Mouse (Mus musculus) myocyte (in vitro differentiated cells): ENCODE data around the gene Rps21. TPM values are rescaled to one million over a fixed set of nuclear protein-coding genes. Genes with fewer than 3 reads are reported as not detected.

ENCODE experiments used
- H3K27me3 ChIP-seq: one replicate; pipeline ENCODE4 v1.6.1; 2011; ENCODE audit not compliant: control insufficient read depth, insufficient read depth, insufficient read length
- H3K36me3 ChIP-seq: one replicate; pipeline ENCODE4 v1.6.1; 2011; ENCODE audit not compliant: control insufficient read depth, insufficient read depth
- H3K4me2 ChIP-seq: one replicate; pipeline ENCODE4 v1.6.1; 2011; ENCODE audit warnings: low read depth, control low read depth
- H3K4me3 ChIP-seq: one replicate; pipeline ENCODE4 v1.5.1; 2011; ENCODE audit warnings: mild to moderate bottlenecking, control low read depth, moderate library complexity
- H3K79me2 ChIP-seq: one replicate; pipeline ENCODE4 v1.6.1; 2011; ENCODE audit not compliant: control insufficient read depth, insufficient read depth
- H3ac ChIP-seq: one replicate; pipeline ENCODE4 v1.6.1; 2011; ENCODE audit not compliant: control insufficient read depth, insufficient read length
- CEBPB ChIP-seq: IDR thresholded peaks from 2 replicates; pipeline ENCODE4 v1.6.1; 2011; ENCODE audit warnings: mild to moderate bottlenecking, moderate library complexity; ENCODE audit not compliant: poor library complexity, insufficient read depth, severe bottlenecking
- E2F4 ChIP-seq: IDR thresholded peaks from one replicate; pipeline ENCODE4 v1.6.1; 2011; ENCODE audit warnings: mild to moderate bottlenecking, control low read depth, moderate library complexity; ENCODE audit not compliant: insufficient read depth
- MAX ChIP-seq: IDR thresholded peaks from one replicate; pipeline ENCODE4 v1.6.1; 2011; ENCODE audit warnings: low read depth, mild to moderate bottlenecking, control low read depth
- MYOD1 ChIP-seq, 3 experiments: IDR thresholded peaks; one replicate each; pipeline ENCODE4 v1.6.1; 2011; ENCODE audit warnings: control low read depth in 2 of 3, low read depth in 2 of 3, mild to moderate bottlenecking in 2 of 3, moderate library complexity in 1 of 3; ENCODE audit not compliant: insufficient read length in 2 of 3, control insufficient read depth in 1 of 3
- MYOG ChIP-seq, 3 experiments: IDR thresholded peaks; one replicate each; pipeline ENCODE4 v1.6.1; 2011; ENCODE audit warnings: control low read depth in 2 of 3, low read depth in 2 of 3, mild to moderate bottlenecking in 2 of 3; ENCODE audit not compliant: insufficient read length in 2 of 3, control insufficient read depth in 1 of 3, insufficient read depth in 1 of 3
- POLR2A ChIP-seq: IDR thresholded peaks from one replicate; pipeline ENCODE4 v1.6.1; 2011; ENCODE audit warnings: low read depth, mild to moderate bottlenecking, control low read depth, moderate library complexity; ENCODE audit not compliant: insufficient read length
- POLR2AphosphoS2 ChIP-seq: IDR thresholded peaks from one replicate; pipeline ENCODE4 v1.6.1; 2011; ENCODE audit warnings: low read depth, control low read depth; ENCODE audit not compliant: insufficient read length
- REST ChIP-seq: IDR thresholded peaks from one replicate; pipeline ENCODE4 v1.6.1; 2011; ENCODE audit warnings: mild to moderate bottlenecking, control low read depth, moderate library complexity; ENCODE audit not compliant: insufficient read depth, insufficient read length
- SRF ChIP-seq: IDR thresholded peaks from one replicate; pipeline ENCODE4 v1.6.1; 2011; ENCODE audit warnings: low read depth; ENCODE audit not compliant: control insufficient read depth, insufficient read length
- TCF12 ChIP-seq: IDR thresholded peaks from one replicate; pipeline ENCODE4 v1.6.1; 2011; ENCODE audit warnings: mild to moderate bottlenecking, control low read depth; ENCODE audit not compliant: poor library complexity, insufficient read depth, severe bottlenecking
- TCF3 ChIP-seq: IDR thresholded peaks from one replicate; pipeline ENCODE4 v1.6.1; 2011; ENCODE audit warnings: low read depth, control low read depth; ENCODE audit not compliant: insufficient read length
- USF1 ChIP-seq: IDR thresholded peaks from one replicate; pipeline ENCODE4 v1.6.1; 2011; ENCODE audit warnings: low read depth, mild to moderate bottlenecking, control low read depth, moderate library complexity
- polyA plus RNA-seq: library from polyadenylated mRNA; unstranded; fragments of >200 nt; fragmentation: generic; extraction: Trizol; gene quantifications from one replicate; pipeline ENCODE4 v1.2.1, GENCODE M21; 2012; ENCODE audit warnings: missing spikeins

The Rps21 gene
- polyA plus RNA-seq, 1 experiment: 3,913 TPM

DNA sequence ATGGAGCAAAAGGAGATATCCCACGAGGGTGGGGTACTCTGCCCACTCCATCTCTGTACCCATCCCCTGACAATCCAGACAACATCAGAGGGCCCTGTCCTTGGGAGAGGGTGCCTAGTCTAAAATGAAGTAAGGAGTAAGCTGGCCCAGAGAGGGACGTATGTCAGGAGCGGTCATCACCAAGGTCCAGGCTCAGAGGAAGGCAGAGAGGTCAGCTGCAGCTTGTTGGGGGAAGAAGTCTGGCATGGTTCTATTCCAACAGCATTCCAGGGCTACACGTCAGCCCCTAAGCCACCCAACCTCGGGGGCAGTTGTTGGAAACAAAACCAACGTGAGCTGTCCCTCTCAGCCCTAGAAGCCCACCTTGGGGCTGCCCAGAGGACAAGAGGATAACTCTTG is 29.1 kb upstream of the Rps21 start:
- Histone ChIP-seq H3K36me3 (no peaks in the 10 kb centered on the region), H3K4me2 (peak overlapping the region; percentile 85), H3K4me3 (peak overlapping the region; percentile 85), H3K79me2 (peaks cover 23% of the 10 kb centered on the region), H3K27me3 (no peaks in the 10 kb centered on the region), H3ac (no peak overlapping the region)
- TF ChIP-seq USF1 (no peak), CEBPB (no peak), E2F4 (no peak), MYOG (IDR thresholded peaks at IDR 0.05; ENCODE audit: control insufficient read depth in 1 of 3, insufficient read depth in 1 of 3, insufficient read length in 2 of 3, low read depth in 2 of 3) (no peak), TCF3 (no peak), POLR2A (no peak), SRF (no peak), MYOD1 (IDR thresholded peaks at IDR 0.05; ENCODE audit: control insufficient read depth in 1 of 3, insufficient read length in 2 of 3, low read depth in 2 of 3) (no peak)

DNA sequence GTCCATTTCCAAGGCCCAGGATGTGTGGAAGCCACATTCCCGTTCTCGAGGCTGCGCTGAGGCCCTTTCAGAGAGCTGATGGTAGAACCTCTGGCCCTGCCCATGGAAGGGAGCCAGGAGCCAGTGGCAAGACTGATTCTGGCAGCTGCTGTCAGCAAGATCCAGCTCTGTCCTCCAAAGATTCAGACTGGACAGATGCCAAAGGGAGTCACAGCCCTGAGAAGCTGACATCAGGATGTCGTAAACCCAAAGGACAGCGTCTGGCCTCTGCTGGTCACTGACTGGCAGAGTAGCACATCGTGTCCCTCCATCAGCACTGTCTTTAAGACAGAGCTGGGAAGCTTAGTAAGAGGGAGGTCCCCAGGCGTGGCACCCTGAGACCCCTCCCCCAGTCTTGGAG is 28.6 kb upstream of the Rps21 start:
- Histone ChIP-seq H3K36me3 (no peaks in the 10 kb centered on the region), H3ac (no peak overlapping the region), H3K4me3 (peak overlapping the region; percentile 85), H3K79me2 (peaks cover 19% of the 10 kb centered on the region), H3K27me3 (no peaks in the 10 kb centered on the region), H3K4me2 (peak overlapping the region; percentile 85)
- TF ChIP-seq MYOG (IDR thresholded peaks at IDR 0.05; ENCODE audit: control insufficient read depth in 1 of 3, insufficient read depth in 1 of 3, insufficient read length in 2 of 3, low read depth in 2 of 3) (peak; percentile 11 to 83 (median 23)), CEBPB (no peak), USF1 (no peak), TCF3 (peak; percentile 41), SRF (no peak), MYOD1 (IDR thresholded peaks at IDR 0.05; ENCODE audit: control insufficient read depth in 1 of 3, insufficient read length in 2 of 3, low read depth in 2 of 3) (peak; percentile 93 to 95 (median 94)), POLR2AphosphoS2 (peak; percentile 17), POLR2A (peak; percentile 41), REST (no peak), E2F4 (no peak), MAX (no peak), TCF12 (peak; percentile 23)

DNA sequence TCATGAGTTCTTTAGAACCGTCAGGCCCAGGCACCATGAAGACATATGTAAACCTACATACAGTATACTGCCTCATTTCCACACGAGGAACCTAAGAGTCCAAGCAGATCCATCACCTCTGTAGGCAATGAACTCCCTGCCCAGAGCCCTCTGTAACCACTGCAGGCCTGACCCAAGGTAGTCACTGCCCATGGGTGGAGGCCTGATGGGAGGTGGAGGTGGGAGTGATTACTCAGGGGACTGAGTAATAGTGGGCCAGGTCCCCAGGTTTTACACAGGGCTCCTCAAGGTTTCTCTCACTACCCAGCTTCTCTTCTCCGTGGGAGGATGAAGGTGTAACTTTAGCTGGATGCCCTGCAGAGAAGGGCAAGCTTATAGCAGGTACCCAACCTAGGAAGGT is 28.0 kb upstream of the Rps21 start:
- TF ChIP-seq MYOD1 (IDR thresholded peaks at IDR 0.05; ENCODE audit: control insufficient read depth in 1 of 3, insufficient read length in 2 of 3, low read depth in 2 of 3) (no peak), SRF (no peak), TCF12 (no peak), MYOG (IDR thresholded peaks at IDR 0.05; ENCODE audit: control insufficient read depth in 1 of 3, insufficient read depth in 1 of 3, insufficient read length in 2 of 3, low read depth in 2 of 3) (no peak), POLR2AphosphoS2 (no peak), REST (no peak), MAX (no peak), TCF3 (no peak), USF1 (no peak), E2F4 (no peak)
- no peaks in the 10 kb centered on the region for H3K36me3 ChIP-seq
- peaks cover 14% of the 10 kb centered on the region for H3K79me2 ChIP-seq
- no peak overlapping the region for H3K4me3 ChIP-seq
- no peaks in the 10 kb centered on the region for H3K27me3 ChIP-seq
- H3ac ChIP-seq: no peak overlapping the region
- peak overlapping the region; percentile 85 for H3K4me2 ChIP-seq

GRCm38 (mm10) chr2:180230482-180230881 is 26.7 kb upstream of the Rps21 start:
- H3K4me3 ChIP-seq: no peak overlapping the region
- H3K27me3 ChIP-seq: no peaks in the 10 kb centered on the region
- H3K36me3 ChIP-seq: no peaks in the 10 kb centered on the region
- H3ac ChIP-seq: no peak overlapping the region
- peaks cover under 1% of the 10 kb centered on the region for H3K79me2 ChIP-seq
- peak; percentile 97 for TF ChIP-seq SRF
- no peak for TF ChIP-seq MYOD1 (IDR thresholded peaks at IDR 0.05; ENCODE audit: control insufficient read depth in 1 of 3, insufficient read length in 2 of 3, low read depth in 2 of 3)
- TF ChIP-seq E2F4: no peak
- TF ChIP-seq MYOG (IDR thresholded peaks at IDR 0.05; ENCODE audit: control insufficient read depth in 1 of 3, insufficient read depth in 1 of 3, insufficient read length in 2 of 3, low read depth in 2 of 3): no peak
- no peak for TF ChIP-seq REST
- TF ChIP-seq CEBPB: no peak
- TF ChIP-seq USF1: no peak
- no peak overlapping the region for H3K4me2 ChIP-seq
